In the genomic region with DNA sequence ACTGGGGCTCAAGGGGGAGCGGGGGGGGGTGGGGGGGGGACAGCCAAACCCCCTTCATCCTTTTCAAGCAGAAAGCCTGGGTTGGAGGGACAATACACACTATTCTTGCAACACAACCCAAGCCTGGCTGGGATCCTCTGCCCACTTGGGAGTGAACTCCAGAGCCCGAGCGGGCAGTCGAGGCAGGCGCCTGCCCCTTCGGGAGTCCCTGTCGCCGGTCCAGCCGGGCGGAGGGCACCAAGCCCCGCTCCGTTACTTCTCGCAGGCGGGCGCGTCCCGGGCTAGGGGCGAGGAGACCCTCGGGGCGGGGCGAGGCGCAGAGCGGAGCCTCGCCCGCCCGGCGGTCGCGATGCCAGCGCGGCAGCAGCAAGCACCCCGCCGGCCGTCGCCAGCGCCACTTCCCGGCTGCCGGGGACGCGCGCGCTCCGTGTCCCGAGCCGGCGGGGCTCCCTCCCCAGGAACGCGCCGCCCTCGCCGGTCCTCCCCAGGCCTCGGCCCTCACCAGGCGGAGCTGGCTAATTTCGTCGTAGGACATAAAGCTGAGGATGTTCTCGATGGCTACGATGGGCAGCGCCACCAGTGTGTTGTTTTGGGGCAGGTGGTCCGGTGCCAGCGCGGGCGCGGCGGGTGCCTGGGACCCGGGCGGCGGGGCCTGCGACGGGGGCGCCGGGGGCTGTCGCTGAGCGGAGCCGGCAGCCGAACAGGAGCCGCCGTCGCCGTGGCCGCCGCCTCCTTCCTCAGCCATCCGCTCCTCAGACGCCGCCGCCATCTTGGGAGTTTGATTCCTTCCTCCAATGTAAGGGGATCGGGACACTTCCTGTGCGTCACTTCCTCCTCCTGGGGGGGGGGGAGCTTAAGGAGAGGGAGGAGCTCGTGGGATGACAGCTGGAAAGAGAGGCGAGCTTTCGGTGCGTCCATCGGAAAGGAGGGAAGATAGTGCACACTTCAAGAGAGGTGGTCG, we compare ENCODE assay signal across 8 mouse cellular contexts. TPM values are rescaled to one million over a fixed set of nuclear protein-coding genes. Genes with fewer than 3 reads are reported as not detected.
DNase-seq lines count a peak whose midpoint lies in the region; ATAC-seq and TF ChIP-seq lines count a peak whose summit lies in the region.

A gene (minus strand): TSS at position 809 of the 961 bp plus-strand sequence.

- H3K4me1 ChIP-seq in erythroblast, embryonic 14.5 days (ENCODE audit: control insufficient read depth): peaks cover 28% of the 10 kb centered on the region
- peaks cover 22% of the 10 kb centered on the region for H3K4me1 ChIP-seq in heart, embryonic 12.5 days (replicated peaks)
- peaks cover 6% of the 10 kb centered on the region; the same call in 1 of the 2 replicates for H3K4me1 ChIP-seq in kidney, postnatal 0 days (replicated peaks; ENCODE audit: insufficient read depth, low read length)
- peaks cover 14% of the 10 kb centered on the region for H3K4me1 ChIP-seq in liver, embryonic 11.5 days (replicated peaks; ENCODE audit: control insufficient read depth, insufficient read depth, low read length)
- peaks cover 11% of the 10 kb centered on the region for H3K4me1 ChIP-seq in stomach, embryonic 14.5 days (ENCODE audit: control insufficient read depth, insufficient read depth, low read length)

- peak; percentile 47; the same call in 1 of the 2 replicates for TF ChIP-seq POLR2A in brain, embryonic 14.5 days (IDR thresholded peaks at IDR 0.05; ENCODE audit: borderline replicate concordance, extremely low read depth, insufficient read depth, insufficient read length, poor library complexity, severe bottlenecking)

- H3K9me3 ChIP-seq in erythroblast, embryonic 14.5 days (ENCODE audit: control insufficient read depth, low read length): no peaks in the 10 kb centered on the region
- H3K9me3 ChIP-seq in heart, embryonic 12.5 days (replicated peaks): no peaks in the 10 kb centered on the region
- no peaks in the 10 kb centered on the region for H3K9me3 ChIP-seq in kidney, postnatal 0 days (replicated peaks; ENCODE audit: low read length)
- H3K9me3 ChIP-seq in liver, embryonic 11.5 days (ENCODE audit: control insufficient read depth, low read length): no peaks in the 10 kb centered on the region
- H3K9me3 ChIP-seq in stomach, embryonic 14.5 days (ENCODE audit: control insufficient read depth, low read depth, low read length): no peaks in the 10 kb centered on the region

- H3K27ac ChIP-seq in heart, embryonic 12.5 days (ENCODE audit: poor library complexity, severe bottlenecking): peak within 1 kb of the TSS; percentile 79
- peak within 1 kb of the TSS; percentile 86 for H3K27ac ChIP-seq in kidney, postnatal 0 days
- H3K27ac ChIP-seq in liver, embryonic 11.5 days (ENCODE audit: low read depth, low read length): peak within 1 kb of the TSS; percentile 77
- peak within 1 kb of the TSS; percentile 80 for H3K27ac ChIP-seq in stomach, embryonic 14.5 days (ENCODE audit: low read length)

- no peak for TF ChIP-seq CTCF in C2C12 (IDR thresholded peaks at IDR 0.05; ENCODE audit: control insufficient read depth, insufficient read depth, insufficient read length)
- no peak for TF ChIP-seq CTCF in brain, embryonic 14.5 days (IDR thresholded peaks at IDR 0.05; ENCODE audit: borderline replicate concordance, extremely low read depth, insufficient read depth, insufficient read length)
- TF ChIP-seq CTCF in kidney, postnatal 0 days (IDR thresholded peaks at IDR 0.05; ENCODE audit: low read depth): no peak

- H3ac ChIP-seq in C2C12 (ENCODE audit: control insufficient read depth, insufficient read length, low read depth): peak within 1 kb of the TSS; percentile 75

- peaks cover 55% of the 10 kb centered on the region for H3K79me2 ChIP-seq in C2C12 (ENCODE audit: control insufficient read depth, insufficient read depth)

- ATAC-seq in heart, embryonic 12.5 days (ENCODE audit: insufficient number of reproducible peaks, low FRiP score): peak; percentile 96
- peak; percentile 94 for ATAC-seq in kidney, postnatal 0 days (replicated peaks; ENCODE audit: low FRiP score, low read depth)
- ATAC-seq in liver, embryonic 11.5 days (replicated peaks; ENCODE audit: low FRiP score): peak; percentile 97
- peak; percentile 95 for ATAC-seq in stomach, embryonic 14.5 days (ENCODE audit: insufficient number of reproducible peaks, insufficient read depth, low FRiP score, low read depth)

- H3K79me3 ChIP-seq in C2C12 (ENCODE audit: low read depth): peaks cover 49% of the 10 kb centered on the region

- peak within 1 kb of the TSS; percentile 95 for H3K4me2 ChIP-seq in heart, embryonic 12.5 days
- peak within 1 kb of the TSS; percentile 90 for H3K4me2 ChIP-seq in kidney, postnatal 0 days (ENCODE audit: low read length)
- peak within 1 kb of the TSS; percentile 84 for H3K4me2 ChIP-seq in liver, embryonic 11.5 days
- peak within 1 kb of the TSS; percentile 91 for H3K4me2 ChIP-seq in stomach, embryonic 14.5 days (replicated peaks; ENCODE audit: low read depth, low read length)

- peak within 1 kb of the TSS; percentile 90 for H3K9ac ChIP-seq in heart, embryonic 12.5 days
- peak within 1 kb of the TSS; percentile 97 for H3K9ac ChIP-seq in kidney, postnatal 0 days (ENCODE audit: low read depth, low read length)
- H3K9ac ChIP-seq in liver, embryonic 11.5 days (ENCODE audit: low read depth, low read length): peak within 1 kb of the TSS; percentile 90
- peak within 1 kb of the TSS; percentile 97 for H3K9ac ChIP-seq in stomach, embryonic 14.5 days (replicated peaks; ENCODE audit: low read depth, low read length)

- peak within 1 kb of the TSS; percentile 81 for H3K4me3 ChIP-seq in C2C12 (ENCODE audit: insufficient read depth, poor library complexity, severe bottlenecking)
- peak within 1 kb of the TSS; percentile 100 for H3K4me3 ChIP-seq in erythroblast, embryonic 14.5 days (replicated peaks)
- H3K4me3 ChIP-seq in heart, embryonic 12.5 days: peak within 1 kb of the TSS; percentile 99
- H3K4me3 ChIP-seq in kidney, postnatal 0 days (replicated peaks; ENCODE audit: low read depth, low read length): peak within 1 kb of the TSS; percentile 96
- peak within 1 kb of the TSS; percentile 98 for H3K4me3 ChIP-seq in liver, embryonic 11.5 days (ENCODE audit: low read depth, low read length)
- H3K4me3 ChIP-seq in stomach, embryonic 14.5 days (ENCODE audit: low read depth, low read length): peak within 1 kb of the TSS; percentile 100

- H3K27me3 ChIP-seq in C2C12 (ENCODE audit: control insufficient read depth, insufficient read depth, insufficient read length): no peaks in the 10 kb centered on the region
- H3K27me3 ChIP-seq in erythroblast, embryonic 14.5 days (ENCODE audit: control insufficient read depth): no peaks in the 10 kb centered on the region
- no peaks in the 10 kb centered on the region for H3K27me3 ChIP-seq in heart, embryonic 12.5 days (replicated peaks)
- no peaks in the 10 kb centered on the region for H3K27me3 ChIP-seq in kidney, postnatal 0 days (ENCODE audit: insufficient read depth, low read length)
- H3K27me3 ChIP-seq in liver, embryonic 11.5 days (replicated peaks; ENCODE audit: control insufficient read depth, insufficient read depth, low read length): no peaks in the 10 kb centered on the region
- no peaks in the 10 kb centered on the region for H3K27me3 ChIP-seq in stomach, embryonic 14.5 days (ENCODE audit: control insufficient read depth, insufficient read depth, low read length)

- under 1% methylated on average over 82 of the region's 93 CpGs for WGBS in heart, embryonic 12.5 days
- WGBS in kidney, postnatal 0 days: under 1% methylated on average over 90 of the region's 93 CpGs
- under 1% methylated on average over 90 of the region's 93 CpGs for WGBS in liver, embryonic 11.5 days
- under 1% methylated on average over 90 of the region's 93 CpGs for WGBS in stomach, embryonic 14.5 days

- DNase-seq in brain, embryonic 14.5 days (ENCODE audit: low read depth): peak; percentile 98
- peak; percentile 97 for DNase-seq in kidney, postnatal 0 days (ENCODE audit: low spot score)
- peak; percentile 89 for DNase-seq in liver, embryonic 11.5 days (ENCODE audit: low spot score)
- peak; percentile 86 for DNase-seq in naive thymus-derived CD4-positive, alpha-beta T cell, adult 2 months (ENCODE audit: low read depth)

- H3K36me3 ChIP-seq in C2C12 (ENCODE audit: control insufficient read depth, insufficient read depth): peaks cover 5% of the 10 kb centered on the region
- peaks cover 13% of the 10 kb centered on the region for H3K36me3 ChIP-seq in erythroblast, embryonic 14.5 days (ENCODE audit: control insufficient read depth)
- H3K36me3 ChIP-seq in heart, embryonic 12.5 days: peaks cover 7% of the 10 kb centered on the region; the same call in 1 of the 2 replicates
- no peaks in the 10 kb centered on the region for H3K36me3 ChIP-seq in kidney, postnatal 0 days (ENCODE audit: insufficient read depth, low read length)
- H3K36me3 ChIP-seq in liver, embryonic 11.5 days (ENCODE audit: control insufficient read depth, insufficient read depth, low read length): no peaks in the 10 kb centered on the region; the same call in 1 of the 2 replicates
- no peaks in the 10 kb centered on the region for H3K36me3 ChIP-seq in stomach, embryonic 14.5 days (ENCODE audit: control insufficient read depth, insufficient read depth, low read length)

TF ChIP-seq in C2C12, 6 proteins besides CTCF, POLR2A, EP300 and RAD21:
- TF ChIP-seq CEBPB (IDR thresholded peaks at IDR 0.05; ENCODE audit: low read depth) (no peak), FOSL1 (IDR thresholded peaks at IDR 0.05; ENCODE audit: insufficient read depth, low read length, poor library complexity, severe bottlenecking) (no peak)

RNA-seq across cellular contexts. Expression of the gene that starts here (rescaled TPM):
- 16.9 TPM for polyA plus RNA-seq in C2C12 (2012; fragmentation: generic; extraction: Trizol)
- polyA plus RNA-seq in brain, embryonic 14.5 days (2012; rRNA removed): 27.8 and 29.7 TPM in 2 replicates
- polyA plus RNA-seq in erythroblast, embryonic 14.5 days (2012): 0.86 and 0.87 TPM in 2 replicates
- polyA plus RNA-seq in heart, embryonic 12.5 days (2016; fragmentation: Nextera tagmentation; extraction: Ambion mirVana): 17.1 and 19.6 TPM in 2 replicates
- polyA plus RNA-seq in kidney, postnatal 0 days (2015; fragmentation: Nextera tagmentation; extraction: Ambion mirVana): 17.1 and 17.8 TPM in 2 replicates
- 14.8 and 18.0 TPM in 2 replicates for polyA plus RNA-seq in liver, embryonic 11.5 days (2014; fragmentation: Nextera tagmentation; extraction: Ambion mirVana)
- polyA plus RNA-seq in stomach, embryonic 14.5 days (2014; fragmentation: Nextera tagmentation; extraction: Ambion mirVana): 23.1 and 24.2 TPM in 2 replicates

Comparison
In these comparisons a context has a peak if more than half of its experiments do, and no peak if none do; other contexts are left out.
1. Peak in every context shown above with its lines: DNase-seq, ATAC-seq, H3K4me3 ChIP-seq and H3K27ac ChIP-seq.